Mouse (Mus musculus): ENCODE data around the gene Opn1mw. TPM values are rescaled to one million over a fixed set of nuclear protein-coding genes. Genes with fewer than 3 reads are reported as not detected.

Gene Opn1mw
- polyA plus RNA-seq (2012; rRNA removed), result not detected in 2 replicates

DNA sequence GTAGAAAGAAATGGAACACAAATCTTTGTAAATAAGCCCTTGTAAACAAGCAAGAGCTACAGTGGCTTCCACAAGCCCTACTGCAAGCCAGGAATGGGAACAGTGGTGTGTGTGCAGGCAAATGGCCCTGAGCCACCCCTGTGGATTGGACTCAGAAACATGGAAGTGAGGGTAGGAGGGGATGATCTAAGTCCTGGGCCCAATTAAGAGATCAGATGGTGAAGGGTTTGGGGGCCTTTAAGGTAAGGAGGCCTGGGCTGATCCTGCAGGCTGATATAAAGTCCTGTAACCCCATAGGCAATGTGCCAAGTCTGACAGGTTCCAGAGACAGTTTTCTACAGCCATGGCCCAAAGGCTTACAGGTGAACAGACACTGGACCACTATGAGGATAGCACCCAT lies at the start of gene Opn1mw:
Opn1mw (plus strand) TSS at position 301 of the 400 bp plus-strand sequence.
- TF ChIP-seq CTCF (IDR thresholded peaks at IDR 0.05; ENCODE audit: control insufficient read depth, insufficient read depth, insufficient replicate concordance, low read depth, low read length), result no peak
- TF ChIP-seq POLR2A (IDR thresholded peaks at IDR 0.05; ENCODE audit: control insufficient read depth, low read depth, low read length), result no peak

DNA sequence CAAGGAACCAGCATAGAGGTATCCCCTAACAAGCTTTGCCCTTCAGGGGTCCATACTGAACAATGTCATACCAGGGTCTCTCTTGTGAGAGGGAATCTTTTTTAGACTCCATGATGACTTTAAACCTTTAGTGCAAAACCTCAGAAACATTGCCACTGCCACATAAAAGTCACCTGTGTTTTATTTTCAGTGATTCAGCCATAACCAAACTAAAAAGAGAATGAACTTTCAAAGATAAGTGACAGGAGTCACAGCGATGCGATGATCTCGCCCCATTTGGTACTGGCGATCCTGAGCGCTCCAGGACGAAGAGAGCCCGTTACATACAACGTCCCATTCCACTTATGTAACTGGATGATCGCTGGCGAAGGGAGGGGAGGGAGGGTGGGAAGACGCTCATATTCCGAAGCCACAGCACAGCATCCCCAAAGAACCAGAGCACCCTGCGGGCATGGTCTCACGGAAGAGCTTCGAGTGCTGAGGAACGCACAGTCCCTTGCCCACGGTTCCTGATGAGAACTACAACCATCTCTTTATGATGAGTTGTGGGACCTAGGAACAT lies 42.9 kb upstream of the Opn1mw start:
- Histone ChIP-seq H3K4me3 (ENCODE audit: control insufficient read depth, low read depth, low read length) (peak overlapping the region; percentile 92), H3K27me3 (ENCODE audit: control insufficient read depth, insufficient read depth, low read length) (no peaks in the 10 kb centered on the region), H3K36me3 (ENCODE audit: control insufficient read depth, insufficient read depth, low read length) (no peaks in the 10 kb centered on the region), H3K27ac (ENCODE audit: control insufficient read depth, insufficient read depth, low read depth, low read length) (peak overlapping the region; percentile 93), H3K4me1 (ENCODE audit: control insufficient read depth, insufficient read depth, low read length) (no peaks in the 10 kb centered on the region)
- TF ChIP-seq CTCF (IDR thresholded peaks at IDR 0.05; ENCODE audit: control insufficient read depth, insufficient read depth, insufficient replicate concordance, low read depth, low read length), result no peak
- no peak for TF ChIP-seq POLR2A (IDR thresholded peaks at IDR 0.05; ENCODE audit: control insufficient read depth, low read depth, low read length)

More for the DNA sequence above, at the start of gene Opn1mw:
- no peak within 1 kb of the TSS for H3K4me3 ChIP-seq (ENCODE audit: control insufficient read depth, low read depth, low read length)
- H3K36me3 ChIP-seq (ENCODE audit: control insufficient read depth, insufficient read depth, low read length), result no peaks in the 10 kb centered on the region
- H3K27me3 ChIP-seq (ENCODE audit: control insufficient read depth, insufficient read depth, low read length), result no peaks in the 10 kb centered on the region
- no peak within 1 kb of the TSS for H3K27ac ChIP-seq (ENCODE audit: control insufficient read depth, insufficient read depth, low read depth, low read length)
- H3K4me1 ChIP-seq (ENCODE audit: control insufficient read depth, insufficient read depth, low read length), result no peaks in the 10 kb centered on the region

DNA sequence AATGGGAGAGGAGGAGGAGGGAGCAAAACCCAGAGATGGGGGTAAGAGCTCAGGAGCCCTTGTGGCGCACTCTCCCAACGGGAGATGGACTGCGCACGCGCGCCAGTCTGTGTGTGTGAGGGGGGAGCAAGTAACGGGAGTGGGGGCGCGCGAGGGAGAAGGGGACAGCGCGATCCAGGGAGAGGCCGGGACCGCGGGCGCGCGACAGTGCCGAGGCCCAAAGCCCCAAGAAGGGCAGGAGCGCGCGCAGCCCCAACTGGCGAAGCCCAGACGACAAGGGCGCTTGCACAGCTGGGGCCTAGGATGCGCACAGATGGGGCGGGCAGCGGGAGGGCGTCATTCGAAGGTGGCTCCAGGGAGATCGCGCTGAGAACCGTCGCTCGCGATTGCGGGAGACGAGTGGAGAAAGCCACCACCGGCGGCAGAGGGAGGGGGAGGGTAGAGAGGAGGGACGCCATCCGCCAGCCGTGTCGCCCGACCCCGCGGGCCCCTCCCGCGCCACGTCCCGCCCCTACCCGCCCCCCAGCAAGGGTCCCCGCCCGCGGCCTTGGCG lies 42.2 kb upstream of the Opn1mw start:
- no peak; the same call in 1 of the 2 replicates for TF ChIP-seq POLR2A (IDR thresholded peaks at IDR 0.05; ENCODE audit: control insufficient read depth, low read depth, low read length)
- no peak for TF ChIP-seq CTCF (IDR thresholded peaks at IDR 0.05; ENCODE audit: control insufficient read depth, insufficient read depth, insufficient replicate concordance, low read depth, low read length)
- Histone ChIP-seq H3K27ac (ENCODE audit: control insufficient read depth, insufficient read depth, low read depth, low read length) (peak overlapping the region; percentile 93), H3K27me3 (ENCODE audit: control insufficient read depth, insufficient read depth, low read length) (no peaks in the 10 kb centered on the region), H3K4me1 (ENCODE audit: control insufficient read depth, insufficient read depth, low read length) (no peaks in the 10 kb centered on the region), H3K36me3 (ENCODE audit: control insufficient read depth, insufficient read depth, low read length) (no peaks in the 10 kb centered on the region), H3K4me3 (ENCODE audit: control insufficient read depth, low read depth, low read length) (peak overlapping the region; percentile 92)

GRCm38 (mm10) chrX:74085601-74086038 lies 41.6 kb upstream of the Opn1mw start:
- peak overlapping the region; percentile 92 for H3K4me3 ChIP-seq (ENCODE audit: control insufficient read depth, low read depth, low read length)

GRCm38 (mm10) chrX:74095130-74095529 lies 32.1 kb upstream of the Opn1mw start:
- Histone ChIP-seq H3K36me3 (ENCODE audit: control insufficient read depth, insufficient read depth, low read length) (no peaks in the 10 kb centered on the region), H3K27ac (ENCODE audit: control insufficient read depth, insufficient read depth, low read depth, low read length) (no peak overlapping the region), H3K4me1 (ENCODE audit: control insufficient read depth, insufficient read depth, low read length) (no peaks in the 10 kb centered on the region), H3K4me3 (ENCODE audit: control insufficient read depth, low read depth, low read length) (no peak overlapping the region), H3K27me3 (ENCODE audit: control insufficient read depth, insufficient read depth, low read length) (no peaks in the 10 kb centered on the region)
- TF ChIP-seq CTCF (IDR thresholded peaks at IDR 0.05; ENCODE audit: control insufficient read depth, insufficient read depth, insufficient replicate concordance, low read depth, low read length), result no peak
- no peak for TF ChIP-seq POLR2A (IDR thresholded peaks at IDR 0.05; ENCODE audit: control insufficient read depth, low read depth, low read length)

More at GRCm38 (mm10) chrX:74085601-74086038, 41.6 kb upstream of the Opn1mw start:
- H3K4me1 ChIP-seq (ENCODE audit: control insufficient read depth, insufficient read depth, low read length), result no peaks in the 10 kb centered on the region
- H3K36me3 ChIP-seq (ENCODE audit: control insufficient read depth, insufficient read depth, low read length), result no peaks in the 10 kb centered on the region
- H3K27me3 ChIP-seq (ENCODE audit: control insufficient read depth, insufficient read depth, low read length), result no peaks in the 10 kb centered on the region
- peak; percentile 35 for TF ChIP-seq POLR2A (IDR thresholded peaks at IDR 0.05; ENCODE audit: control insufficient read depth, low read depth, low read length)
- TF ChIP-seq CTCF (IDR thresholded peaks at IDR 0.05; ENCODE audit: control insufficient read depth, insufficient read depth, insufficient replicate concordance, low read depth, low read length), result no peak
- H3K27ac ChIP-seq (ENCODE audit: control insufficient read depth, insufficient read depth, low read depth, low read length), result peak overlapping the region; percentile 44; the same call in 1 of the 2 replicates

DNA sequence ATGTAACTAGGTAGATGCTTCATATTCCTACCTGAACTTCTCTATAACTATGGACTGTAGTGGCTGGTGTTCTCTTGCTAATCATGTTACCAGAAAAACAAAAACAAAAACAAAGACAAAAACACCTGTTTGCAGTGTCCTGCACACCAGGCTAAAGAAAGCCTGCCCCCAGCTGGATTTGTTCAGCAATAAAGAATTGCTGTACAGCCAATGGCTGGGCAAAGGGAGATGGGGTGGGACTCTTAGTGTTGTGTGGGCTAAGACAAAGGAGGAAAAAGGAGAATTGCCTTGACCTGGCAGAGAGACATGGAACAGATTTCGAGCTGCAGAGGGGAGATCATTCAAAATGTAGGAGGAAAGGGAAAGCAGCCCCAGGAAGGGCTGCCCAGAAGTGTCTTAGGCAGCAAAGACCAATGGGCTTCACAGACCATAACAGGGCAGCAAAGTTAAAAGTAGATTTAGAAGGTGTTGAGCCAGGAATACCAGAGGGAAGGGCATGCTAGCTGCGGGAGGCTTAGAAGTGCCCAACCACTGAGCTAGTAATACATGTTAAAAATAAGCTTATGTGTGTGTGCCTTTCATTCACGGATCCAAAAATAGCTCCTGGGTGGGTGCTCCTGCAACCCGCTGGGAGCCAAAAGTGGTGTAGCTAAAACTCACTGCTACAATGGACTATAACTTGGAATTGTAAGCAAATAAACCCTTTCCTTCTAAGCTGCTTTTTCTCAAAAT lies 23.6 kb upstream of the Opn1mw start:
- Histone ChIP-seq H3K4me1 (ENCODE audit: control insufficient read depth, insufficient read depth, low read length) (no peaks in the 10 kb centered on the region), H3K27ac (ENCODE audit: control insufficient read depth, insufficient read depth, low read depth, low read length) (no peak overlapping the region), H3K27me3 (ENCODE audit: control insufficient read depth, insufficient read depth, low read length) (no peaks in the 10 kb centered on the region), H3K4me3 (ENCODE audit: control insufficient read depth, low read depth, low read length) (no peak overlapping the region), H3K36me3 (ENCODE audit: control insufficient read depth, insufficient read depth, low read length) (no peaks in the 10 kb centered on the region)
- no peak for TF ChIP-seq CTCF (IDR thresholded peaks at IDR 0.05; ENCODE audit: control insufficient read depth, insufficient read depth, insufficient replicate concordance, low read depth, low read length)
- TF ChIP-seq POLR2A (IDR thresholded peaks at IDR 0.05; ENCODE audit: control insufficient read depth, low read depth, low read length), result no peak

GRCm38 (mm10) chrX:74105916-74106315 lies 21.3 kb upstream of the Opn1mw start:
- no peak overlapping the region for H3K27ac ChIP-seq (ENCODE audit: control insufficient read depth, insufficient read depth, low read depth, low read length)
- H3K4me3 ChIP-seq (ENCODE audit: control insufficient read depth, low read depth, low read length), result no peak overlapping the region
- H3K4me1 ChIP-seq (ENCODE audit: control insufficient read depth, insufficient read depth, low read length), result no peaks in the 10 kb centered on the region
- TF ChIP-seq CTCF (IDR thresholded peaks at IDR 0.05; ENCODE audit: control insufficient read depth, insufficient read depth, insufficient replicate concordance, low read depth, low read length) (no peak), POLR2A (IDR thresholded peaks at IDR 0.05; ENCODE audit: control insufficient read depth, low read depth, low read length) (no peak)
- no peaks in the 10 kb centered on the region for H3K36me3 ChIP-seq (ENCODE audit: control insufficient read depth, insufficient read depth, low read length)
- no peaks in the 10 kb centered on the region for H3K27me3 ChIP-seq (ENCODE audit: control insufficient read depth, insufficient read depth, low read length)
